Mouse (Mus musculus): ENCODE measurements around the gene Rims4. TPM values are rescaled to one million over a fixed set of nuclear protein-coding genes. Genes with fewer than 3 reads are reported as not detected.

Gene Rims4
- polyA plus RNA-seq (2015; fragmentation: Nextera tagmentation; extraction: Ambion mirVana), result 0.18 and 0.26 TPM in 2 replicates

- H3K9me3 ChIP-seq (replicated peaks; ENCODE audit: control insufficient read depth, low read length), result no peaks in the 10 kb centered on the region
- H3K9ac ChIP-seq (ENCODE audit: low read depth, low read length), result peak within 1 kb of the TSS; percentile 31; the same call in 1 of the 2 replicates
- peaks cover 49% of the 10 kb centered on the region for H3K27me3 ChIP-seq (ENCODE audit: control insufficient read depth, insufficient read depth, low read depth, low read length)
- ATAC-seq (ENCODE audit: low read depth), result peak; percentile 66
- no peaks in the 10 kb centered on the region for H3K36me3 ChIP-seq (ENCODE audit: control insufficient read depth, insufficient read depth)
- no peak within 1 kb of the TSS for H3K27ac ChIP-seq (ENCODE audit: low read length)
- H3K4me3 ChIP-seq (ENCODE audit: low read depth, low read length), result peak within 1 kb of the TSS; percentile 52
- H3K4me1 ChIP-seq (ENCODE audit: control insufficient read depth, low read depth, low read length), result no peaks in the 10 kb centered on the region
- 2% methylated on average over 47 of the region's 115 CpGs for WGBS (ENCODE audit: insufficient replicate concordance)
- H3K4me2 ChIP-seq (ENCODE audit: low read depth, low read length), result peak within 1 kb of the TSS; percentile 64
Observed at GRCm38 (mm10) chr2:163918317-163919258, at the start of gene Rims4. Gene Rims4, minus strand, starts transcription at chr2:163918683.

GRCm38 (mm10) chr2:163965706-163966105 is 47.2 kb upstream of the Rims4 start:
- Histone ChIP-seq H3K9ac (ENCODE audit: low read depth, low read length) (no peak overlapping the region), H3K9me3 (replicated peaks; ENCODE audit: control insufficient read depth, low read length) (no peaks in the 10 kb centered on the region), H3K36me3 (ENCODE audit: control insufficient read depth, insufficient read depth) (no peaks in the 10 kb centered on the region), H3K4me2 (ENCODE audit: low read depth, low read length) (no peak overlapping the region), H3K27me3 (ENCODE audit: control insufficient read depth, insufficient read depth, low read depth, low read length) (no peaks in the 10 kb centered on the region), H3K27ac (ENCODE audit: low read length) (no peak overlapping the region), H3K4me1 (ENCODE audit: control insufficient read depth, low read depth, low read length) (no peaks in the 10 kb centered on the region), H3K4me3 (ENCODE audit: low read depth, low read length) (no peak overlapping the region)
- no peak for ATAC-seq (ENCODE audit: low read depth)
- WGBS (ENCODE audit: insufficient replicate concordance), result 46% methylated on average over 7 of the region's 7 CpGs

DNA sequence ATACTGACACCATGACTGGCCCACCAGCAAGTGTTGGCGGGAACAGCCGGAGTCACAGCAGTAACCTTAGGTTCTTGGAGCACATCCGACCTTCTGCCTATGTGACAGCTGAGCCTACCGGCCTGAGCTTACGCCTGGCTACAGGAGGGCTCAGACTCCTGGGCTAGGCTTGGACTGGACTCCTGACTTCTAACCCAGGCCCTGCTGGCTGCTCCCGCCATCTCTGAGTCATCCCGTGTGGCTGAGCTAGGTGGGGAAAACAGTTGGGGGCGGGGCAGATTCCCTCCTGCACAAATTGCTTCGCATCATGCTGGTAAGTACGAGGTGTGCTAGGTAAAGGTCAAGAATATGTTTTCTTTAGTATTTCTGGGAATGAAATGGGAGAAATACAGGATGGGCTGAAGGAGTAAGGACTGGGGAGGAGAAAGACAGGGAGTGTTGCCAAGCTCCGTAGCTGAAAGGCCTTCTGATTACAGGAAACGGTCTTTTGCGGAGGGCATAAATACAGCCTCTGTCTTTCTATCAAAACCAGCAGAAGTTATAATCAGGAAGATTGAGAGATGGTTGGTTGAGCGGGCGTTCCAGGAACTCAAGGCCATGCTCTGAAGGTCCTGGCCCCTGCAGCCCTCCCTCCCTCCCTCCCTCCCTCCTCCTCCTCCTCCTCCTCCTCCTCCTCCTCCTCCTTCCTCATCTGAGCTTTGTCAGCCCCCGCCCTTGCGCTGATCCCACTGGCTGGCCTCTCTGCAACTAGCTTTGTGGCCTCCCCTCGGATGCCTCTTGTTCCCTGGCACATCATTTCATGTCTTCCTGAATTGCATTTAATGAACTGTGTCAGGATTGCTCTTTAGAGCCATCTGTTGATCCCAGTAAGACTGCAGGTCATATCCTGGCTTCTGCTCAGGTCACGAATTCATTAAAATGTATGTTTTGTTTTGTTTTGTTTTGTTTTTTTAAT is 46.4 kb upstream of the Rims4 start:
- Histone ChIP-seq H3K36me3 (ENCODE audit: control insufficient read depth, insufficient read depth) (no peaks in the 10 kb centered on the region), H3K4me1 (ENCODE audit: control insufficient read depth, low read depth, low read length) (no peaks in the 10 kb centered on the region), H3K9ac (ENCODE audit: low read depth, low read length) (no peak overlapping the region), H3K27ac (ENCODE audit: low read length) (no peak overlapping the region), H3K4me3 (ENCODE audit: low read depth, low read length) (no peak overlapping the region), H3K4me2 (ENCODE audit: low read depth, low read length) (no peak overlapping the region), H3K9me3 (replicated peaks; ENCODE audit: control insufficient read depth, low read length) (no peaks in the 10 kb centered on the region), H3K27me3 (ENCODE audit: control insufficient read depth, insufficient read depth, low read depth, low read length) (no peaks in the 10 kb centered on the region)
- no peak for ATAC-seq (ENCODE audit: low read depth)
- WGBS (ENCODE audit: insufficient replicate concordance), result 59% methylated on average over 19 of the region's 19 CpGs

DNA sequence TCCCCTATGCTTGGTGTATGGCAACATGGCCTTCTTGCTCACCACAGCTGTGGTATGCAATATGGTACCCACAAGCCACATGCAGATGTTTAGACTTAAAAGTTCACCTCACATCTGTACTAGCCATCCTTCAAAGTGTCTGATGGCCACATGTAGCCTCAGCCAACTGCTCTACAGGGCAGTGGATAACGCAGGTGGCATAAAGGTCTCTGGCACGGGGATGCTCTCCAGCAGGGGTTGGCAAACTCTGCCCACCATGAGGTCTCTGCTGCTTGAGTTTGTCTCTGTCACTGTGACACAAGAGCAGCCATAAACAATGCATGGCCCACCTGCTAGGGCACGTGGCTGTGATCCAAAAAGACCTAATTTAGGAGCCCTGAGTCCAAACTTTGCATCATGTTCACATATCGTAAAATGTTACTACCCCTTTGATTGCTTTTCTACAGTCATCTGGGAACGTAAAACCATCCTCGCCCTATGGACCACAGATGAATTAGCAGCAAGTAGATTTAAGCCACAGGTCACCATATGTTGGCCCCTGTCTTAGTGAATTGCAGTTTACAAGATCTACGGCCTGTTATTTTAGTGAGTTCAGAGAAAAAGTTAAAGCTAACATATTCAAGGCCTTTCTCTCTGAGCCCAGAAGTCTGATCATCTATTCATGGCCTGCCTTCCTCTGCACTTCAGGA is 35.3 kb upstream of the Rims4 start:
- no peak overlapping the region for H3K9ac ChIP-seq (ENCODE audit: low read depth, low read length)
- no peaks in the 10 kb centered on the region for H3K9me3 ChIP-seq (replicated peaks; ENCODE audit: control insufficient read depth, low read length)
- no peaks in the 10 kb centered on the region for H3K36me3 ChIP-seq (ENCODE audit: control insufficient read depth, insufficient read depth)
- H3K4me3 ChIP-seq (ENCODE audit: low read depth, low read length), result no peak overlapping the region
- no peaks in the 10 kb centered on the region for H3K4me1 ChIP-seq (ENCODE audit: control insufficient read depth, low read depth, low read length)
- 49% methylated on average over 7 of the region's 7 CpGs for WGBS (ENCODE audit: insufficient replicate concordance)
- H3K27ac ChIP-seq (ENCODE audit: low read length), result no peak overlapping the region
- no peaks in the 10 kb centered on the region for H3K27me3 ChIP-seq (ENCODE audit: control insufficient read depth, insufficient read depth, low read depth, low read length)
- ATAC-seq (ENCODE audit: low read depth), result no peak
- no peak overlapping the region for H3K4me2 ChIP-seq (ENCODE audit: low read depth, low read length)

DNA sequence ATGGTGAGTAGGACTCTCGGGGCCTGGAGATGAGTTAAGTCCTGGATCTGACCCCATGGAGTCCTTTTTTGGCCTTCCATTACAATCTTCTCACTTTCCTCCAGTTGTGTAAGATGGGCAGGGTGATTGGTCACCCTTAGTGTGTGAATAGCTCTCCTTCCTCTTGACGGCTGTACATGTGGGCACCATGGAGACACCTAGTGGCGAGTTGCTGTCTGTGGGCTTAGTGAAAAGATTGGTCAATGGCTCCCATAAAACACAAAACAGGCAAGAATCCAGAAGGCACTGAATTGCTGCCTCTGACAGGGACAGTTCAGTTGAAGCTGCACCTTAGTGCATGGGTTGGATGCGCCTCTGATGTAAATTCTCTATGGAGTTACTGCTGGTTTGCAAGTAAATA is 33.3 kb upstream of the Rims4 start:
- no peaks in the 10 kb centered on the region for H3K27me3 ChIP-seq (ENCODE audit: control insufficient read depth, insufficient read depth, low read depth, low read length)
- no peak overlapping the region for H3K27ac ChIP-seq (ENCODE audit: low read length)
- no peak overlapping the region for H3K4me3 ChIP-seq (ENCODE audit: low read depth, low read length)
- WGBS (ENCODE audit: insufficient replicate concordance), result 12% methylated on average over 4 of the region's 4 CpGs
- no peak overlapping the region for H3K9ac ChIP-seq (ENCODE audit: low read depth, low read length)
- no peaks in the 10 kb centered on the region for H3K36me3 ChIP-seq (ENCODE audit: control insufficient read depth, insufficient read depth)
- no peak overlapping the region for H3K4me2 ChIP-seq (ENCODE audit: low read depth, low read length)
- H3K9me3 ChIP-seq (replicated peaks; ENCODE audit: control insufficient read depth, low read length), result no peaks in the 10 kb centered on the region
- no peaks in the 10 kb centered on the region for H3K4me1 ChIP-seq (ENCODE audit: control insufficient read depth, low read depth, low read length)
- ATAC-seq (ENCODE audit: low read depth), result no peak

DNA sequence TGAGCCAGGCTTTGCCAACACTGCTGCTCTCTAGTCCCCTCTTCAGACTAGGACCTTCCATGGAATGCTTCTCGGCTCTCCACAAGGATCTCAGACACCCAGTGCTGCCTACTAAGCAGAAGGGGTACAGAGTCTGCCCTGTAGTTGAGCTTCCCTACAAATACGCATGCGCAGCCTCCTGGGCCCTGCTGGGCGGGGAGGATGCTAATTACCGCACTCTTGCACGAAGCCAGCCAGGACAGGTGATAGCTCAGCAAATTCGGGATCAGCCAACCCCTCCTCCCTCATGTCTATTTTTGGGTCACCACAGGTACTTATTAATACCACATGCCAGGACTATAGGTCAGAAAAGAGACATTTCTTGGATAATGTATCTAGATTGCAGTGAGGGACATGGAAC is 29.5 kb upstream of the Rims4 start:
- Histone ChIP-seq H3K27ac (ENCODE audit: low read length) (no peak overlapping the region), H3K4me3 (ENCODE audit: low read depth, low read length) (no peak overlapping the region), H3K4me2 (ENCODE audit: low read depth, low read length) (no peak overlapping the region), H3K9me3 (replicated peaks; ENCODE audit: control insufficient read depth, low read length) (no peaks in the 10 kb centered on the region), H3K36me3 (ENCODE audit: control insufficient read depth, insufficient read depth) (no peaks in the 10 kb centered on the region), H3K4me1 (ENCODE audit: control insufficient read depth, low read depth, low read length) (no peaks in the 10 kb centered on the region), H3K9ac (ENCODE audit: low read depth, low read length) (no peak overlapping the region), H3K27me3 (ENCODE audit: control insufficient read depth, insufficient read depth, low read depth, low read length) (no peaks in the 10 kb centered on the region)
- 67% methylated on average over 7 of the region's 7 CpGs for WGBS (ENCODE audit: insufficient replicate concordance)
- no peak for ATAC-seq (ENCODE audit: low read depth)

DNA sequence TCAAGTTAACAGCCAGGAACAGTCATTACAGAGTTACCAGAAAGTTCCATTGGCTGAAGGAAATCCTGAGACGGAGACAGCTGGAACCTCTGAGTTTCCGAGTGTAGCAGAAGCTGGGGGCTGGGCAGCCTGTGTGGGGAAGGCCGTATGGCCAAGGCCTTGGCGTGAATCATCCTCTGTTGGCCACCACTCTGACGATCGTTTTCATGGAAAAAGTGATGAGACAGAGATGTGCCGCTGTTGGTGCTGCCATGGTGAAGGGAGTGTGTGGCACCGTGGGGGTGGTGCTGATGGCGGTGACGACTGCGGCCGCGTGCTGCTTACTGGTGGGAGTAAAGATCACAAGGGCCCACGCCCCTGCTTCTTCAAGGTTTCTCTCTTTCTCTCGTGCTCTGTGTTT is 27.7 kb upstream of the Rims4 start:
- no peak overlapping the region for H3K27ac ChIP-seq (ENCODE audit: low read length)
- H3K9me3 ChIP-seq (replicated peaks; ENCODE audit: control insufficient read depth, low read length), result no peaks in the 10 kb centered on the region
- no peaks in the 10 kb centered on the region for H3K4me1 ChIP-seq (ENCODE audit: control insufficient read depth, low read depth, low read length)
- no peaks in the 10 kb centered on the region for H3K36me3 ChIP-seq (ENCODE audit: control insufficient read depth, insufficient read depth)
- H3K4me2 ChIP-seq (ENCODE audit: low read depth, low read length), result no peak overlapping the region
- no peak for ATAC-seq (ENCODE audit: low read depth)
- no peaks in the 10 kb centered on the region for H3K27me3 ChIP-seq (ENCODE audit: control insufficient read depth, insufficient read depth, low read depth, low read length)
- H3K4me3 ChIP-seq (ENCODE audit: low read depth, low read length), result no peak overlapping the region
- WGBS (ENCODE audit: insufficient replicate concordance), result 66% methylated on average over 15 of the region's 15 CpGs
- no peak overlapping the region for H3K9ac ChIP-seq (ENCODE audit: low read depth, low read length)

- 70% methylated on average over 8 of the region's 8 CpGs for WGBS (ENCODE audit: insufficient replicate concordance)
- no peak for ATAC-seq (ENCODE audit: low read depth)
- H3K4me2 ChIP-seq (ENCODE audit: low read depth, low read length), result no peak overlapping the region
- H3K27ac ChIP-seq (ENCODE audit: low read length), result no peak overlapping the region
- no peaks in the 10 kb centered on the region for H3K4me1 ChIP-seq (ENCODE audit: control insufficient read depth, low read depth, low read length)
- H3K36me3 ChIP-seq (ENCODE audit: control insufficient read depth, insufficient read depth), result no peaks in the 10 kb centered on the region
- H3K4me3 ChIP-seq (ENCODE audit: low read depth, low read length), result no peak overlapping the region
- no peaks in the 10 kb centered on the region for H3K27me3 ChIP-seq (ENCODE audit: control insufficient read depth, insufficient read depth, low read depth, low read length)
- no peak overlapping the region for H3K9ac ChIP-seq (ENCODE audit: low read depth, low read length)
- H3K9me3 ChIP-seq (replicated peaks; ENCODE audit: control insufficient read depth, low read length), result no peaks in the 10 kb centered on the region
Observed at GRCm38 (mm10) chr2:163944511-163944910, 26.0 kb upstream of the Rims4 start.

All from liver, embryonic 16.5 days (tissue).